Mouse (Mus musculus): Measurements from ENCODE around the gene Smurf1.

DNA sequence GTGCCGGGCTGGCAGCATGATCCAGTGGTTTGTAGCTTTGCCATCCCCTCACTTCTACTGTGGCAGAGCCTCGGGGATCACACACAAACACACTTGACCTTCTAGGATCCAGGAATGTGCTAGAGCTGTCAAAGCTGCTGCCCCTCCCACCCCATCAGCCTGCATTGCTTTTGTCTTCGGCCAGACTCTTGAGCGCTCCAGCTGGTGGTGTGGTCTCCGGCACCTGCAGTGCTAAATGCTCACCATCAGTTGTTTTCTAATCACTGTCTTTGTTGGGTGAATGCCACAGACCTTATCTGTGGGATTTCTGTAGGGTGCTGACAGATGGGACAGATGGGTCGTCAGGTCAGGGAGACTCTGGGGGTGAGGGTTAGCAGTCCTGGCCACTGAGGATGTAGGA is 109.7 kb downstream of the Smurf1 start:
- no peak for TF ChIP-seq CTCF (IDR thresholded peaks at IDR 0.05; ENCODE audit: borderline replicate concordance, insufficient read depth, low read depth, low read length)
- no peak for TF ChIP-seq POLR2A (IDR thresholded peaks at IDR 0.05; ENCODE audit: borderline replicate concordance, insufficient read depth, low read length)
